Mouse (Mus musculus): ENCODE results near the gene Cdc42ep4.

DNA sequence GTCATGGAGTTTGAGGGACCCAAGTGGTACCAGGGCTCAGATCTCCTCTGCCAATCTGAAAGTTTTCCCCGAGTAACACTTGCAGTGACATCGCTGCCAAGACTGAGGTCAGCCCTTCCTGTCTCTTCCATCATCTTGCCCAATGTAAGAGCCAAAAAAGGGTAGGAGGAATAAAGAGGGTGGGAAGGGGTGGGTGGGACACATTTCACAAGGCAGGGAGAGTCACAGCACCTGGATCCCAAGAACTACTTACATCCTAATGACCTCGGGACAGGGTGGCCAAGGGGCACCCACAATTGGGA, 14.2 kb downstream of the Cdc42ep4 start:
- TF ChIP-seq POLR2A (IDR thresholded peaks at IDR 0.05; ENCODE audit: insufficient read length, low read depth) (no peak), TCF12 (IDR thresholded peaks at IDR 0.05; ENCODE audit: insufficient read depth, poor library complexity, severe bottlenecking) (no peak), CEBPB (IDR thresholded peaks at IDR 0.05; ENCODE audit: insufficient read depth, poor library complexity, severe bottlenecking) (no peak), USF1 (IDR thresholded peaks at IDR 0.05; ENCODE audit: low read depth) (no peak), MAX (IDR thresholded peaks at IDR 0.05; ENCODE audit: low read depth) (no peak), MYOG (IDR thresholded peaks at IDR 0.05; ENCODE audit: control insufficient read depth in 1 of 3, insufficient read depth in 1 of 3, insufficient read length in 2 of 3, low read depth in 2 of 3) (no peak), MYOD1 (IDR thresholded peaks at IDR 0.05; ENCODE audit: control insufficient read depth in 1 of 3, insufficient read length in 2 of 3, low read depth in 2 of 3) (no peak), E2F4 (IDR thresholded peaks at IDR 0.05; ENCODE audit: insufficient read depth) (no peak)

Measured in myocyte (in vitro differentiated cells).